Mouse (Mus musculus): ENCODE data around the gene Rbm14. TPM values are rescaled to one million over a fixed set of nuclear protein-coding genes. Genes with fewer than 3 reads are reported as not detected.
A peak's percentile ranks its signal among the peaks of the same experiment; 100 is the strongest.

Gene Rbm14
- 10 to 100 TPM; 47.1 to 55.2 TPM for total RNA-seq (2021)

DNA sequence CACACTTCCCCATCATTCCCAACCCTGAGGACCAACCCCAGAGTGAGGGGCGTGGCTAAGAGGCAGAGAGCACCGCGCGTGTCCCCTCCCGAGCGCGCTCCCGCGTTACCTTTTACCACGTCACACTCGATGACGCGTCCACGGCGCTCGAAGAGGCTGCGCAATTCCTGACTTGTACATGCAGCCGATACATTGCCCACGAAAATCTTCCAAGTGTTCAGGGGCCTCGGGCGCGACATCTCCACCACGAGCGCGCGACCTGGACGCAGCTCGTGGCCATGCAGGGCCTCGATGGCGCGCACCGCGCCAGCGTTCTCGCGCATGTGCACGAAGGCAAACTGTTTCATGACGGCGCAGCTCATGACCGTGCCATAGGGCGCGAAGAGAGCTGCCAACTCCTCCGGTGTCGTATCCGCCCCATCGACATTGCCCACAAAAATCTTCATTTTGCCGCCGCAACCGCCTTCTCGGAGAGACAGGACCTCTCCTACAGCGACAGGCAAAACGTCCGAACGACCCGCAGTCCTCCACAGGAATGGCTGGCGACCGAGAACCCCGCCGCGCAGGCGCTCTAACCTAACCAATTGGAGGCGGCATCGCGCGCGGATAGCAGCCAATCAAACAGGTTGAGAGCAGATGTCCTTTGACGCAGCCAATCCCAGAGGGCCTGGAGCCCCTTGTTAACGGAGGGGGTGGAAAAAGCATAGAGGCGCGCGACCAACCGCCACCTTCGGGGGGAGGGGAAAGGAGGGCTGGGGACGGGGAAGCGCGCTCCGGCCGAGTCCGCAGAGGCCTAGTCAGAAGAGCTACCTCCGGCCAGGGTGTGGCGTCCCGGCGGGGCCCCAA, at the start of gene Rbm14, which contains the start of gene Gm21992:
Rbm14 (minus strand) TSS at position 572 of the 846 bp plus-strand sequence.
Gm21992 (minus strand) TSS at position 550 of the 846 bp plus-strand sequence.
- peak; percentile 98 to 99 for DNase-seq (ENCODE audit: low spot score in 2 of 2)
- intact Hi-C loops (cut with DNase I), result loop anchor here (1.0 to 2.0 kb wide), 2 partner anchors 28 to 54 kb away; partner anchors contain the start of genes Ccdc87, Ccs and Rbm4b

- DNase-seq (ENCODE audit: low spot score in 2 of 2), result no peak
Measured at GRCm38 (mm10) chr19:4859081-4859480, 47.6 kb upstream of the Rbm14 start.

GRCm38 (mm10) chr19:4855951-4856350, 44.5 kb upstream of the Rbm14 start:
- intact Hi-C loops (cut with DNase I), result no loop called here
- DNase-seq (ENCODE audit: low spot score in 2 of 2), result no peak

More at GRCm38 (mm10) chr19:4859081-4859480, 47.6 kb upstream of the Rbm14 start:
- intact Hi-C loops (cut with DNase I), result no loop called here

GRCm38 (mm10) chr19:4855470-4855820, 44.0 kb upstream of the Rbm14 start:
- intact Hi-C loops (cut with DNase I), result no loop called here

DNA sequence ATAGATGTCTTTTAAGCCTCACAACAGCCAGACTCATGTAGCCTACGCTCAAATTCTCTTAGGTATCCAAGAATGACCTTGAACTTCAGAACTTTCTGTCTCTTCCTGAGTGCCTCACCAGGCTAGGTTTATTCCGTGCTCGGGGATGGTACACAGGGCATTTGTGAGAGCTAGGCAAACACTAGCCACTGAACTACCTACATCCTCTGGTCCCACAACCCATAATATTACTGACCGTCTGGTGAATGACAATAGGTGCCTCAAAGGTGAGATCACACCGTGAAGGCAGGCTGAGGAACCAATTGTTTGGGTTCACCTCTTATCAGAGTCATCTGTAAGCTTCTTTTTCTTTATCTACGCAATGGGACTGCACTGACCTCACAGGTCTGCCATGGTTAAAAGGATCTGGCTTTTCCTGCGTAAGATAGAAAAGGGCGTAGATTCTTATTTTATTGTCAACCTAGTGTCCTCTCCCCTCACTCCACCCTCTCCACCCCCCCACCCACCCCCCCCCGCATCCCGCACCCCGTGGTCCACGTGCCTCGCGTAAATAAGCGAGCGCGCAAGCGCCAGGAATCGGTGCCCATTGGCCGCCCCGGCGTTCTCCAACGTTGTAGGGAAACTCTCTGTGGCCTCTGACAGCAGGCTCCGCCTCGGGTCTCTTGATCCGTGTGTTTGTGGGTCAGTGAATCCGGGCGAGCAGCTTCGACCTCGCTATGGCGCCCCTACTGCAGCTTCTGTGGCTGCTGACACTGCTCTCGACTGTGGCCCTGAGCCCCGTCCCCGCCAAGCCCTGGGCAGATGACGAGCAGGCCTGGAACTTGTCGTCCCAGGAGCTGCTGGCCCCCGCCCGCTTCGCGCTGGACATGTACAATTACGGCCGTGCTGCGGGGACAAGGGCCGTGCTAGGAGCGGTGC, 43.4 kb upstream of the Rbm14 start, which contains the start of gene Ctsf:
Ctsf (plus strand) TSS at position 579 of the 918 bp plus-strand sequence.
- peak; percentile 88 to 90 for DNase-seq (ENCODE audit: low spot score in 2 of 2)
- intact Hi-C loops (cut with DNase I), result no loop called here

More at GRCm38 (mm10) chr19:4855470-4855820, 44.0 kb upstream of the Rbm14 start:
- no peak for DNase-seq (ENCODE audit: low spot score in 2 of 2)

GRCm38 (mm10) chr19:4850281-4850680, 38.8 kb upstream of the Rbm14 start:
- intact Hi-C loops (cut with DNase I), result no loop called here
- no peak for DNase-seq (ENCODE audit: low spot score in 2 of 2)

- no peak for DNase-seq (ENCODE audit: low spot score in 2 of 2)
- intact Hi-C loops (cut with DNase I), result loop anchor here (5.0 kb wide), 1 partner anchor 92 kb away; the partner anchor contains the start of gene Rbm4b
Measured at GRCm38 (mm10) chr19:4849800-4850199, 38.4 kb upstream of the Rbm14 start.

DNA sequence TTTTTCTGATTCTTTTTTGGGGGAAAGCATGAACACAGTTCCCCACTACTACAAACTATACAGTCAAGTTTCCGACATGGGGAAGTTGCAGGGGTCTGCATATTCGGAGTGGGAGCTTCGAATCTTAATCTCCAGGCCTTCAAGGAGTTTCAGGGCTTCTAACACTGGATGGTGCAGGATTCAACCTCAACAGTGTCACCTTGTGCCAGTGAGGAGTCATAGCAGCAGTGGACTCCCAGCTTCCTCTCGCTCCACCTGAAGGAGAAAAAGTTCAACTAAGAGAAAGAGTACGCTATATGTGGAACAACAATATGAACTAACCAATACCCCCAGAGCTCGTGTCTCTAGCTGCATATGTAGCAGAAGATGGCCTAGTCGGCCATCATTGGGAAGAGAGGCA, 36.1 kb upstream of the Rbm14 start:
- no peak for DNase-seq (ENCODE audit: low spot score in 2 of 2)
- intact Hi-C loops (cut with DNase I), result loop anchor here (5.0 kb wide), 1 partner anchor 90 kb away; the partner anchor contains the start of gene Rbm4b

DNA sequence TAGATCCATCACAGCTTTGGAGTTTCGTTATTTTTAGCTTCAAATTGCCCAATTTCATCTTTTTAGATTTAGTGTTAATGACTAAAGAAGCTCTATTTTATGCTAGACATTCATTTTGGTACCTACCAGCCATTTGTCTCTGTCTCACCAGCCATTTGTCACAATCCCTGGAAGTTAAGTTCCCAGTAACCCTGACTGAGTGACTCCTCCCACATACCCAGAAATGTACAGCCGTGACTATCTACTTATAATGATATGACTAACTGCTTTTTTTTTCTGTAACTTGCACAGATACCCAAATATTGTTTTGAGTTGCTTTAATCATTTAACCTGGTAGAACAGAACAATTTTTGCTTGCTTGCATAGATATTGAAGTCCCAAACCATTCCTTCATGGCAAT, 34.4 kb upstream of the Rbm14 start:
- DNase-seq (ENCODE audit: low spot score in 2 of 2), result no peak
- intact Hi-C loops (cut with DNase I), result loop anchor here (5.0 kb wide), 1 partner anchor 89 kb away; the partner anchor contains the start of gene Rbm4b

DNA sequence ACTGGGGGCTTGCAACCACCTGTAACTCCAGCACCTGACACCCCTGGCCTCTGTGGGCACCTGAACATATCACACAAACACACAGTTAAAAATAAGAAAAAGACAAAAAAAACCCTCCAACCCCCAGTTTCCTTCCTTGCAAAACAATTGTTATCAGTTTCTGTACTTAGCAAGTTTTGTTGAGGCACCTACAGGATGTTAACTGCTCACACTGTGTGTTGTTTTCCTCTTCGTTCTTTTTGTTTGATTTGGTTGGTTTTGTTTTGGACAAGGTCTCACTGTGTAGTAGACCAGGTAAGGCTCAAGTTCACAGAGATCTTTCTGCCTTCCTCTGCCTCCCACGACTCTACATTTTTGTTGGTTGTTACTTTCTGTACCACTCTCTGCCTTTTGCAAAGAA, 31.2 kb upstream of the Rbm14 start:
- no peak for DNase-seq (ENCODE audit: low spot score in 2 of 2)
- intact Hi-C loops (cut with DNase I), result no loop called here

DNA sequence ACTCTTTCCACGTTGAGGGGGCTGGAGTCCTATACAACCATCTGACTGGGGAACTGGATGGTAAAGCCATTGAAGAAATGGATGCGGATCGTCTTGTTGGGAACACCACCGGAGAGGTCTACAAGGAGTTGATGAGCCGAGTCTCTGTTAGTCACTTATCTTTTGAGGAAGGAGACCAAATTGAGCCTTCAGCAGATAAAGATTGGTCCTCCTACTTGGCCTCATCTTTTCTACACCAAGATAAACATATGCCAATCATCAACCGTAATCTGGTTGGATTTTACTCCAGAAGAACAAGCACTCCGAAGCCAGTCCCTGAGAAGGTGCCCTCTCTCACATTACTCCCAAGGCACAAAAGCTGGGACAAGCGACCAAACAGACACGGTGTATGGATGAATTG, 29.4 kb upstream of the Rbm14 start:
- intact Hi-C loops (cut with DNase I), result no loop called here

GRCm38 (mm10) chr19:4839149-4839548, 27.7 kb upstream of the Rbm14 start, which contains the start of the genes Ccs and Ccdc87:
Ccs (minus strand) TSS chr19:4839332.
Ccdc87 (plus strand) TSS chr19:4839366.
- peak; percentile 96 for DNase-seq (ENCODE audit: low spot score in 2 of 2)
- intact Hi-C loops (cut with DNase I), result loop anchor here (1.0 kb wide), 1 partner anchor 28 kb away; the partner anchor contains the start of genes Gm21992 and Rbm14

More for the DNA sequence above, 29.4 kb upstream of the Rbm14 start:
- no peak for DNase-seq (ENCODE audit: low spot score in 2 of 2)

DNA sequence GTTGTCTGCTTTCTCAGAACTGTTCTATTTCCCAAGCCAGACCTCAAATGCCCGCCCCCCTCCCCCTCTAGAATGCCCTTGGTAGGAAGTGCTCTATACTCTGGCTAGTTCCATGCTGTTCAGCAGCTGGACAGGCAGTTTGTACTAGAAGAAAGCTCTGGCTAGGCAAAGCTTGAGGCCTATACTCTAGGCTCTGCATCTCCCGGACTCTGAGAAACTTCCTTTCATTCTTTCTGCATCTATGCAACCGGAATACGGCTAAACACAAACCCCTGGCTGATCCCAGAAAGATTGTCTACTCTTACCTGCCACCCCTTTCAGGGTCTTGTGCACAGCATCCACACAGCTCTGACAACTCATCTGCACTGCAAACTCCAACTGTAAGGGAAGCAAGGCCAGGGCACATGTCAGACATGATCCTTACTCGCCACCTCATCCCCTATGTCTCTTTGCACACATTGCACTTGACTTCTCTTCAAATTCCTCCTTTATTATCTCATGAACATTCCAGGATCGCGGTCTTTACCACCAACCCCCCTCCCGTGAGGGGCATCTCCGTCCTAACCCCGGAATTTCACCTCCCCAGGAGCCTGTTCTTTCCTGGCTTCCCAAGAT, 27.2 kb upstream of the Rbm14 start:
- intact Hi-C loops (cut with DNase I), result loop anchor here (1.0 kb wide), 1 partner anchor 27 kb away; the partner anchor contains the start of genes Gm21992 and Rbm14
- DNase-seq (ENCODE audit: low spot score in 2 of 2), result no peak

DNA sequence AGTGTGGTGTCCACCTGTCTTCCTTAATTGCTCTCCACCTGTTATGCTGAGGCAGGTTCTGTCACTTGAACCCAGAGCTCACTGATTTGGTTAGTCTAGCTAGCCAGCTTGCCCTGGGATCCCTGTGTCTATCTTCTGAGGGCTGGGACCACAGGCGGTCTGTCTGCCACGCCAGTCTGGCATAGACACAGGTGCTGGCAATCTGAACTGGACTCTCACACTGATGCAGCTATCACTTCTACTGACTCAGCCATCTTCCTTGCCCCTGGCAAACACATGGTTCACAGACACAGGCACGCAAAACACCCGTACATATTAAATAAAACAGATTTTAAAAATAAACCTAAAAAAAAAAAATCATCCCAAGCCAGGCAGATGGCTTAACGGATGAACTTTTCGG, 25.6 kb upstream of the Rbm14 start:
- intact Hi-C loops (cut with DNase I), result no loop called here
- DNase-seq (ENCODE audit: low spot score in 2 of 2), result no peak

- intact Hi-C loops (cut with DNase I), result no loop called here
- no peak for DNase-seq (ENCODE audit: low spot score in 2 of 2)
Measured at GRCm38 (mm10) chr19:4836096-4836495, 24.7 kb upstream of the Rbm14 start.

DNA sequence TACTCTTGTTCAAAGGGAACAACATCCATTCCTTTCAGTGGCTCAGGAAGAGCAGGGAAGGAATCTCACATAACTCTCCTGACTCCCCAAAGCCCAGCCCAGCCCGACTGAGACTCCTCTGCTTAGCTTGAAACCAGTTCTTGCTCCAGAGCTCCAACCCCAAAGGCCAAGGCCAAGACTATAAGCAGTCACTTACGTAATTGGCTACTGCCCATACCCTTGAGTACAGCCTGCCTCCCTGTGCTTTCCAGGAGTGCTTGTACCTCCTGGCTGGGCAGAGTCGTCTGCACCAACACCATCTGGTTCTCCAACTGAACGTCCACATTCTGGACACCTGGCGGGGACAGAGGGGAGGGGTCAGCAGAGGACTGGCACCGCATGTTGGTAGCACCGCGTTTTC, 22.5 kb upstream of the Rbm14 start:
- intact Hi-C loops (cut with DNase I), result no loop called here
- no peak for DNase-seq (ENCODE audit: low spot score in 2 of 2)

GRCm38 (mm10) chr19:4829156-4829555, 17.7 kb upstream of the Rbm14 start:
- DNase-seq (ENCODE audit: low spot score in 2 of 2), result no peak
- intact Hi-C loops (cut with DNase I), result no loop called here

DNA sequence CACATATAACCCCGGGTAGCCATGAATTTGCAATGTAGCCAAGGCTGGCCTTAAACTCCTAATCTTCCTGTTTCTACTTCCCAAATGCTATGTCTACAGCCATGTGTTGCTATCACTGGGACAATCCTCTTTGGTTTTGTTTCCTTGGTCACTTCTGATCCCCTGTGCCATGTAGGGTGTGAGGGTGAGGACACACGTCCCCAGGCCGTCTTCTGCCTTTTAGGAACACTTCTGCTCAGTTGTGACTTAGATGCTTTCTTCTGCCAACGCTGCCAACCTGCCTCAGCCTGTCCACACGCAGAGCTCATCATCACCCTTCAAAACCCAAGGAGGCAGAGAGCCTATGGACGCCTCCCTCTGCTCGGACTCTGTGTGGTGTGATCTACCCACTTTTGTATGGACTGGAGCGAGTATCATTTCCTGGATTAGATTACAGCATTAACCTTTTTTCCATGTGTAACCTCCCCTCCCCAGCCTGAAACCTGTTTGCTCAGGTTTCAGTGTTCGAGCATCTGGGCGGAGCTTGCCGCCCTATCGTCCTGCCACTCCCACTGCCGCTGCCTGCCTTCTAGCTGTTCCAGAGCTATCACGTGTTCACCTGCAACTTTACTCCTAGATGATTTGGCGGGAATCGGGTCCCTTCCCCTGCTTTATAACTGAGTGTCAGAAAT, 17.1 kb upstream of the Rbm14 start:
- DNase-seq (ENCODE audit: low spot score in 2 of 2), result no peak
- intact Hi-C loops (cut with DNase I), result no loop called here

Data from left cerebral cortex, postnatal 36 days (tissue).